Mouse (Mus musculus) right cerebral cortex, adult 18-20 months (tissue): ENCODE measurements around the gene Krt42.
A peak's percentile ranks its signal among the peaks of the same experiment; 100 is the strongest.
"Not testable (repeated sequence)": the region's sequence is repeated elsewhere in the genome, so short reads cannot be mapped to it uniquely, and the experiment has no call there.

Experiments
- DNase-seq: peaks from one replicate; pipeline ENCODE4 v3.0.0; 2022; ENCODE audit warnings: mixed read lengths

The Krt42 gene

GRCm38 (mm10) chr11:100277726-100278480, 8.2 kb upstream of the Krt42 start:
- DNase-seq, result no peak

- no peak for DNase-seq
Observed at GRCm38 (mm10) chr11:100275466-100275865, 5.8 kb upstream of the Krt42 start.

GRCm38 (mm10) chr11:100274719-100275118, 5.0 kb upstream of the Krt42 start:
- no peak for DNase-seq

GRCm38 (mm10) chr11:100271878-100272277, 2.2 kb upstream of the Krt42 start:
- DNase-seq, result no peak

- no peak for DNase-seq
Observed at GRCm38 (mm10) chr11:100262058-100262980, 7.4 kb downstream of the Krt42 start.

- no peak for DNase-seq
Observed at GRCm38 (mm10) chr11:100261235-100261605, 8.5 kb downstream of the Krt42 start.

- DNase-seq, result no peak
Observed at GRCm38 (mm10) chr11:100260514-100261234, 9.0 kb downstream of the Krt42 start, which contains the start of gene Krt17. Gene Krt17 (minus strand): TSS chr11:100261029.

- DNase-seq, result no peak
Observed at GRCm38 (mm10) chr11:100259079-100259478, 10.6 kb downstream of the Krt42 start.

GRCm38 (mm10) chr11:100257967-100258366, 11.7 kb downstream of the Krt42 start:
- DNase-seq, result no peak

- no peak for DNase-seq
Observed at GRCm38 (mm10) chr11:100255514-100255913, 14.2 kb downstream of the Krt42 start.

- DNase-seq, result peak; percentile 49
Observed at GRCm38 (mm10) chr11:100254360-100255090, 15.1 kb downstream of the Krt42 start.

GRCm38 (mm10) chr11:100248852-100249465, 20.7 kb downstream of the Krt42 start, which contains the start of gene Krt16:
Gene Krt16 (minus strand): TSS chr11:100248902.
- no peak for DNase-seq

GRCm38 (mm10) chr11:100246471-100246870, 23.2 kb downstream of the Krt42 start:
- not testable (repeated sequence) for DNase-seq

GRCm38 (mm10) chr11:100240272-100240671, 29.4 kb downstream of the Krt42 start:
- DNase-seq, result not testable (repeated sequence)

GRCm38 (mm10) chr11:100221741-100222140, 47.9 kb downstream of the Krt42 start:
- peak; percentile 11 for DNase-seq

GRCm38 (mm10) chr11:100219304-100219703, 50.4 kb downstream of the Krt42 start:
- no peak for DNase-seq
